Mouse (Mus musculus) embryonic facial prominence, embryonic 12.5 days (tissue): Measurements from ENCODE around the gene Cnih2. TPM values are rescaled to one million over a fixed set of nuclear protein-coding genes. Genes with fewer than 3 reads are reported as not detected.
A peak's percentile ranks its signal among the peaks of the same experiment; 100 is the strongest.

ENCODE experiments used
- ATAC-seq: fragments of 200-750 bp; cut with Nextera tagmentation; 2 replicates; pipeline ENCODE4 v1.8.0; 2017; ENCODE audit not compliant: insufficient number of reproducible peaks, insufficient read depth, low FRiP score, low TSS enrichment
- H3K27ac ChIP-seq: fragments of 300-500 bp; sonication (generic); 2 replicates; pipeline ENCODE4 v1.5.1; 2016; ENCODE audit warnings: mild to moderate bottlenecking
- H3K27me3 ChIP-seq: fragments of 300-500 bp; sonication (generic); 2 replicates; pipeline ENCODE4 v1.6.1; 2016; ENCODE audit warnings: mild to moderate bottlenecking, moderate library complexity
- H3K36me3 ChIP-seq: fragments of 300-500 bp; sonication (generic); 2 replicates; pipeline ENCODE4 v1.6.1; 2016; ENCODE audit warnings: mild to moderate bottlenecking
- H3K4me1 ChIP-seq: fragments of 300-500 bp; sonication (generic); 2 replicates; pipeline ENCODE4 v1.6.1; 2016
- H3K4me2 ChIP-seq: fragments of 300-500 bp; sonication (generic); replicated peaks from 2 replicates; pipeline ENCODE4 v1.6.1; 2016; ENCODE audit warnings: mild to moderate bottlenecking, moderate library complexity
- H3K4me3 ChIP-seq: fragments of 300-500 bp; sonication (generic); 2 replicates; pipeline ENCODE4 v1.5.1; 2016; ENCODE audit warnings: mild to moderate bottlenecking
- H3K9ac ChIP-seq: fragments of 300-500 bp; sonication (generic); 2 replicates; pipeline ENCODE4 v1.6.1; 2016; ENCODE audit warnings: mild to moderate bottlenecking, moderate library complexity
- H3K9me3 ChIP-seq: fragments of 300-500 bp; sonication (generic); 2 replicates; pipeline ENCODE4 v1.6.1; 2016; ENCODE audit warnings: mild to moderate bottlenecking, moderate library complexity
- WGBS: fragments of 180-500 bp; shearing (Covaris S2); methylation state at CpG from one replicate; pipeline ENCODE4 v1.1.7; 2016; 5-methylcytosine and 5-hydroxymethylcytosine counted together
- polyA plus RNA-seq: library from polyadenylated mRNA; unstranded; fragments of >200 nt; fragmentation: Nextera tagmentation; extraction: Ambion mirVana; gene quantifications from 2 replicates; pipeline ENCODE4 v1.2.1, GENCODE M21; 2016

The Cnih2 gene
- polyA plus RNA-seq, 1 experiment from 2014 or later: 69.7 TPM

- Histone ChIP-seq H3K4me3 (no peak overlapping the region), H3K36me3 (no peaks in the 10 kb centered on the region), H3K27me3 (no peaks in the 10 kb centered on the region), H3K9me3 (no peaks in the 10 kb centered on the region), H3K4me2 (no peak overlapping the region), H3K4me1 (peaks cover 57% of the 10 kb centered on the region), H3K27ac (no peak overlapping the region), H3K9ac (no peak overlapping the region)
- ATAC-seq: no peak
- WGBS: 33% methylated on average over 6 of the region's 6 CpGs
These were observed 35.9 kb downstream of the Cnih2 start for GRCm38 (mm10) chr19:5062446-5062845.

GRCm38 (mm10) chr19:5062041-5062440, 36.3 kb downstream of the Cnih2 start:
- no peak for ATAC-seq
- H3K27me3 ChIP-seq: no peaks in the 10 kb centered on the region
- no peak overlapping the region for H3K4me2 ChIP-seq
- no peaks in the 10 kb centered on the region for H3K36me3 ChIP-seq
- peaks cover 53% of the 10 kb centered on the region for H3K4me1 ChIP-seq
- no peak overlapping the region for H3K27ac ChIP-seq
- H3K9me3 ChIP-seq: no peaks in the 10 kb centered on the region
- 84% methylated on average over 5 of the region's 5 CpGs for WGBS
- H3K4me3 ChIP-seq: no peak overlapping the region
- no peak overlapping the region for H3K9ac ChIP-seq

GRCm38 (mm10) chr19:5060365-5061330, 37.7 kb downstream of the Cnih2 start:
- no peak overlapping the region for H3K9ac ChIP-seq
- H3K27ac ChIP-seq: peak overlapping the region; percentile 59

GRCm38 (mm10) chr19:5058801-5059771, 39.2 kb downstream of the Cnih2 start:
- Histone ChIP-seq H3K36me3 (no peaks in the 10 kb centered on the region), H3K27me3 (0 out of 2 replicates have a peak, but pooled peaks cover 3% of the 10 kb centered on the region), H3K27ac (peak overlapping the region; percentile 59), H3K4me3 (no peak overlapping the region), H3K9me3 (no peaks in the 10 kb centered on the region), H3K9ac (peak overlapping the region; percentile 25; the same call in 1 of the 2 replicates), H3K4me2 (peak overlapping the region; percentile 10; the same call in 1 of the 2 replicates), H3K4me1 (peaks cover 46% of the 10 kb centered on the region)
- WGBS: 12% methylated on average over 10 of the region's 10 CpGs
- ATAC-seq: peak; percentile 45; the same call in 1 of the 2 replicates

More at GRCm38 (mm10) chr19:5060365-5061330, 37.7 kb downstream of the Cnih2 start:
- 36% methylated on average over 5 of the region's 5 CpGs for WGBS
- no peak for ATAC-seq
- Histone ChIP-seq H3K36me3 (no peaks in the 10 kb centered on the region), H3K4me1 (peaks cover 57% of the 10 kb centered on the region), H3K27me3 (no peaks in the 10 kb centered on the region), H3K4me3 (no peak overlapping the region), H3K9me3 (no peaks in the 10 kb centered on the region), H3K4me2 (no peak overlapping the region)

GRCm38 (mm10) chr19:5057876-5058775, 40.2 kb downstream of the Cnih2 start:
- Histone ChIP-seq H3K4me1 (peaks cover 46% of the 10 kb centered on the region), H3K36me3 (no peaks in the 10 kb centered on the region), H3K27me3 (peaks cover 12% of the 10 kb centered on the region), H3K9ac (no peak overlapping the region), H3K4me3 (no peak overlapping the region), H3K4me2 (no peak overlapping the region), H3K9me3 (no peaks in the 10 kb centered on the region), H3K27ac (peak overlapping the region; percentile 59; the same call in 1 of the 2 replicates)
- ATAC-seq: no peak
- 24% methylated on average over 16 of the region's 16 CpGs for WGBS

- Histone ChIP-seq H3K4me3 (no peak overlapping the region), H3K4me2 (no peak overlapping the region; the same call in 1 of the 2 replicates), H3K27ac (no peak overlapping the region), H3K9ac (no peak overlapping the region), H3K36me3 (no peaks in the 10 kb centered on the region), H3K9me3 (no peaks in the 10 kb centered on the region), H3K4me1 (peaks cover 55% of the 10 kb centered on the region), H3K27me3 (peaks cover 30% of the 10 kb centered on the region)
- ATAC-seq: peak; percentile 10; the same call in 1 of the 2 replicates
- 8% methylated on average over 6 of the region's 6 CpGs for WGBS
These were observed 42.1 kb downstream of the Cnih2 start for GRCm38 (mm10) chr19:5056251-5056650.

GRCm38 (mm10) chr19:5053909-5054308, 44.4 kb downstream of the Cnih2 start:
- peaks cover 47% of the 10 kb centered on the region for H3K27me3 ChIP-seq
- no peak overlapping the region for H3K4me2 ChIP-seq
- H3K9ac ChIP-seq: no peak overlapping the region
- H3K27ac ChIP-seq: no peak overlapping the region
- 14% methylated on average over 9 of the region's 9 CpGs for WGBS
- peaks cover 8% of the 10 kb centered on the region; the same call in 1 of the 2 replicates for H3K36me3 ChIP-seq
- 0 out of 2 replicates have a peak overlapping the region, but pooled peaks have one; percentile 1 for H3K4me3 ChIP-seq
- H3K9me3 ChIP-seq: no peaks in the 10 kb centered on the region
- no peak for ATAC-seq
- peaks cover 49% of the 10 kb centered on the region for H3K4me1 ChIP-seq

- Histone ChIP-seq H3K27me3 (peaks cover 47% of the 10 kb centered on the region), H3K36me3 (peaks cover 17% of the 10 kb centered on the region), H3K4me3 (no peak overlapping the region), H3K4me1 (peaks cover 39% of the 10 kb centered on the region), H3K9me3 (no peaks in the 10 kb centered on the region), H3K9ac (no peak overlapping the region), H3K4me2 (no peak overlapping the region), H3K27ac (no peak overlapping the region)
- no peak for ATAC-seq
- WGBS: 61% methylated on average over 17 of the region's 17 CpGs
These were observed 45.5 kb downstream of the Cnih2 start for GRCm38 (mm10) chr19:5052853-5053252.

GRCm38 (mm10) chr19:5052166-5052822, 46.0 kb downstream of the Cnih2 start:
- peaks cover 23% of the 10 kb centered on the region for H3K36me3 ChIP-seq
- ATAC-seq: no peak
- H3K27me3 ChIP-seq: peaks cover 47% of the 10 kb centered on the region
- no peaks in the 10 kb centered on the region for H3K9me3 ChIP-seq
- no peak overlapping the region for H3K27ac ChIP-seq
- peaks cover 39% of the 10 kb centered on the region for H3K4me1 ChIP-seq
- no peak overlapping the region for H3K4me2 ChIP-seq
- H3K9ac ChIP-seq: no peak overlapping the region; the same call in 1 of the 2 replicates
- 31% methylated on average over 25 of the region's 25 CpGs for WGBS
- no peak overlapping the region for H3K4me3 ChIP-seq

GRCm38 (mm10) chr19:5051515-5051914, 46.8 kb downstream of the Cnih2 start:
- Histone ChIP-seq H3K4me2 (peak overlapping the region; percentile 38), H3K36me3 (peaks cover 30% of the 10 kb centered on the region), H3K27ac (no peak overlapping the region), H3K9me3 (no peaks in the 10 kb centered on the region), H3K4me3 (0 out of 2 replicates have a peak overlapping the region, but pooled peaks have one; percentile 13), H3K9ac (no peak overlapping the region), H3K27me3 (peaks cover 47% of the 10 kb centered on the region), H3K4me1 (peaks cover 34% of the 10 kb centered on the region)
- WGBS: 42% methylated on average over 3 of the region's 3 CpGs
- ATAC-seq: no peak
